Mouse (Mus musculus) cerebral cortex, adult 2 months (tissue): ENCODE results near the gene Mfap5.

Experiments
- WGBS: fragments of 180-500 bp; shearing (Covaris S2); methylation state at CpG from one replicate; pipeline ENCODE4 v1.1.7; 2018; 5-methylcytosine and 5-hydroxymethylcytosine counted together

Mfap5 gene

GRCm38 (mm10) chr6:122505545-122505944, at the start of gene Mfap5:
Mfap5 (plus strand) TSS chr6:122505845.
- 89% methylated on average over 3 of the region's 3 CpGs for WGBS

GRCm38 (mm10) chr6:122458946-122459693, 46.5 kb upstream of the Mfap5 start:
- WGBS = 49% methylated on average over 8 of the region's 8 CpGs

- 49% methylated on average over 3 of the region's 3 CpGs for WGBS
Observed at GRCm38 (mm10) chr6:122466092-122466713, 39.4 kb upstream of the Mfap5 start.

GRCm38 (mm10) chr6:122469030-122469640, 36.5 kb upstream of the Mfap5 start:
- WGBS = 91% methylated on average over 15 of the region's 15 CpGs

- WGBS = 94% methylated on average over 2 of the region's 2 CpGs
Observed at GRCm38 (mm10) chr6:122470240-122470639, 35.4 kb upstream of the Mfap5 start.

GRCm38 (mm10) chr6:122471461-122471860, 34.2 kb upstream of the Mfap5 start:
- WGBS = 85% methylated on average over 3 of the region's 3 CpGs

DNA sequence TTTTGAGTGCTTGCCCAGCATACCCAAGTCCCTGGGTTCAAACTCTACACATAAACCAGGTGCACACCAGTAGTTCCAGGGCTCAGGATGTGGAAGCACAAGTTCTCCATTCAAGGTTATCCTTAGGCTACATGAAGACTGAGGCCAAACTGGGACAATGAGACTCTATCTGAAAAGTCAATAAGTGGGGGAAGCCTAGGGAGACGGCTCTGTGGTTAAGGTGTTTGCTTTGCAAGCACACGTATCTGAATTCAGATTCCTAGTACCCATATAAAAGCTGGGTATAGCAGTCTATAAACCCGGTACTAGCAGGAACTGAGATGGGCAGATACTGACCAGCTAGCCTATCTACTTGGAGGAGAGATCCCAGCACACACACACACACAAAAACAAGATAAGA, 27.6 kb upstream of the Mfap5 start:
- 76% methylated on average over 3 of the region's 3 CpGs for WGBS

GRCm38 (mm10) chr6:122485401-122486296, 20.0 kb upstream of the Mfap5 start:
- 7% methylated on average over 79 of the region's 91 CpGs for WGBS

DNA sequence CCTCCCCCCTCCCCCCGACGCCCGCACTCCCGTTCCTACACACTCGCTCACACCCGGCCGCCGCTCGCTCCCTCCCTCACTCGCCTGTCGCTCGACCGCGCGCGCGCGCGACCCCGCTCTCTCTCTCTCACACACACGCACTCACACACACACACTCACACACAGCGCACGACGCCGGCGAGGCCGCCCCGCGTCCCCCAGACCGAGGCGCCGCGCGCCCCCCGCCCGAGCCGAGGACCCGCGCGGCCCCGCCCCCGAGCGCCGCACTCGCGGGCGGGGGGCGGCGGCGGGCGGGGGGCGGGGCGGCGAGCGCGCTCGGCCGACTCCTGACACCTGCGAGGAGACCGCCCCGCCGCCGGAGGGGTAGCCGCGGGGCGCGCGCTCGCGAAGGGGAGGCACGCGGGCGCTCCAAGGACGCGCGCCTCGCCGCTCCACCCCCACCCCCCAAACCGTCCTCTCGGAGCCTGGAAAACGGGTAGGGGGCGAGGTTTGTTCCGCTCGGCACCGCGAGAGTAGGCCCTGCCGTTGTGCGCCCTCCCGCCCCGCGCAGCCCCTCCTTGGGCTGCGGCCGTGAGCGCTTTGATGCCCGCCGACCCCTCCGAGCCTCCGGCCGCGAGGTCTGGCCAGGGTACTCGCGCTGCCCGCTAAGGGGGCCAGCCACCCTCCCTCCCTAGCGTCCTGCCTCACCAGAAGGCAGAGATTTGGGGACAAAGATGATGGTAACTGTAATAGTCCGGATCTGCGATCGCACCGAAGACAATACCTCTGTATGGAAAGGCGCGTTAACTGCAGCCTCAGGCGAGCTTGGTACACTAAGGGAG, 19.1 kb upstream of the Mfap5 start:
- 2% methylated on average over 97 of the region's 111 CpGs for whole genome bisulfite sequencing

DNA sequence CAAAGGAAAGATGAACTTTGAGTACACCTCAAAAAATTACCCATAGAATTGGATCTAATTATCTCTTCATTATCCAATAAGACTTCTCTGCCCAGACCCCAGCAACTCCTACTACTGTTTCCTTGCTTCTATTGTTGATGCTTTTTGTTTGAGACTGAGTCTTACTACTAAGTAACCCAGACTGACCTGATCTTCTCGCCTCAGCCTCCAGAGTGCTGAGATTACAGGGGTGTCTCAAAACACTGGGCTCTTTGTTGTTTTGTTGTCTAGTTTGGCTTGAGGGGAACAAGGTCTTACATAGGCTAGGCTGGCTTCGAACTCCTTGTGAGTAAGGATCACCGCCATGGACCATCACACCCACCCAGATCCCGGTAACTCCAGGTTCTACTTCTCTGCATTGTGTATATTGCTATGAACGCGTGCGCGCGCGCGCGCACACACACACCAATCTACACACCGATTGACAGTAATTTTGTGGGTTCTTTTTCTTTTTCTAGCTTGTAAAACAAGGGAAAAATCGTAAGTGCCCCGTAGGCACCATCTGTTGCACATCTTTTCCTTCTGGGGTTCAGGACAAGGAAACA, 14.6 kb upstream of the Mfap5 start:
- 22% methylated on average over 15 of the region's 15 CpGs for WGBS

- WGBS = under 1% methylated on average over 16 of the region's 16 CpGs
Observed at GRCm38 (mm10) chr6:122491557-122491956, 14.1 kb upstream of the Mfap5 start.

DNA sequence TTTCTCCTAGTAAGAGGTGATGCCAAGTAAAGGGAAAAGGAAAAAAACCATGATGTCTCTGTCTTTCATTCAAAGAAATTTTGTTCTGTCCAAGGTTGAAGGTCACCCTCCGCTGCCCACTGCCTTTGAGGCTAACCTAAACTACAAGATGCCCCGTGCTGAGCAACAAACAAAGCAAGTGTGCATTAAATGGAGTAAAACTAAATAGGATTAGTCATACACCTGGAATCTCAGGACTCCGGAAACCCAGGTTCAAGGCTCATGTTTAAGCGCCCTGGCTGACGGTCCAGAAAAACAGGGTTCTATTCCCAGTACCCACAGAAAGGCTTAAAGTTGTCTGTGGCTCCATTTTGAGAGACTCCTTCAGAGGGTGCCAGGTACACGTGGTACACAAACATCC, 13.2 kb upstream of the Mfap5 start:
- WGBS = 58% methylated on average over 6 of the region's 6 CpGs

GRCm38 (mm10) chr6:122493799-122494472, 11.7 kb upstream of the Mfap5 start:
- 68% methylated on average over 6 of the region's 6 CpGs for WGBS

DNA sequence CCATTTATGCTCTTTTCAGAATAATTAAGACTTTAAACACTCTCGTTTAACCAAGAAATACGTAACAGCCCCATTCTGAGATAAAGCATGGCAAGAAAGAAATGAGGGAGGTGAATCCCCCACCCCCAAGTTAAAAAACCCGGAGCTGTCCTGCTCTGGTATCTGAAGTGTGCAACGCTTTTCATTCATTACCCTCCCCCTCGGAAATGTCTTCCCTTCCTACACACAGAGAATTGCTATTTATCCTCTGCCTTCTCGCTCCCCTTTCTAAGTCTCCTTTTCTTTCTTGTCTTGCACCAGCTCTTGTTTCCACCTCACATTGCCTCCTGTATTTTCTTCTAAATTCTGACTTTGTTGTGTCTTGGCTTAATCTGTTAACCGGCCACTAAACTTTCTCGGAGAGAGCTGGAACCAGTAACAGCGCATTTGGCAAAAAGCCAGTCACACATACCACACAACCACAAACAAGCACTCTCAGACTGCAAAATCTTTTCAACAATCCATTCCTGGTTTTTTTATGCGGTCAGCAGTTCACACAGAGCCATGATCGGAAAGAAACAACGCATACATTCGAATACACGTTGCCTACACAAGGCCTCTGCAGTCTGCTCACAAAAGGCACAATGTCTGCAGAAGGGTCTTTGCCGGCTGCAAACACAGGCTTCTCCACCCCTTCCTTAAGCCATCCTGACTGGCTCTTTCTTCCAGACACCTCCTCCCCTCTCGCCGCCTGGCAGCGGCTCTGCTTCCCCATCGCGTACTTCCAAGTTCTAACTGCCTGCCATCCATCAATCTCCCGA, 10.4 kb upstream of the Mfap5 start:
- 36% methylated on average over 21 of the region's 21 CpGs for WGBS

DNA sequence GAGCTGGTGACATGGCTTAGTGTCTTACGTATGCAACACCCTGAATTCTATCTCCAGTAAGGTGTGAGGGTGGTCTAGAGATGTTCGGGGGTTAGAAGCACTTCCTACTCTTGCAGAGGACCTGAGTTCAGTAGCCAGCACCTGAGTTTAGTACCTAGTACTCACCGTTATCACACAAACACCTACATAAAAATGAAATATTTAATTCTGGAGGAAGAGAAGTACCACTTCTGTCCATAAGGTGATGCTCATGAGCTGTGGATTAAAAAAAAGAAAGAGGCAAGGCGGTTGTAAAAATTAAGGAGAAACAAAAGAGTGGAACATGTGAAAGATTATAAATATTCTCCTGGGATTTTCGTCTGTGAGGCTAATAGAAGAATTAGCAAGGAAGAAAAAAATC, 9.1 kb upstream of the Mfap5 start:
- WGBS = 31% methylated on average over 5 of the region's 5 CpGs

DNA sequence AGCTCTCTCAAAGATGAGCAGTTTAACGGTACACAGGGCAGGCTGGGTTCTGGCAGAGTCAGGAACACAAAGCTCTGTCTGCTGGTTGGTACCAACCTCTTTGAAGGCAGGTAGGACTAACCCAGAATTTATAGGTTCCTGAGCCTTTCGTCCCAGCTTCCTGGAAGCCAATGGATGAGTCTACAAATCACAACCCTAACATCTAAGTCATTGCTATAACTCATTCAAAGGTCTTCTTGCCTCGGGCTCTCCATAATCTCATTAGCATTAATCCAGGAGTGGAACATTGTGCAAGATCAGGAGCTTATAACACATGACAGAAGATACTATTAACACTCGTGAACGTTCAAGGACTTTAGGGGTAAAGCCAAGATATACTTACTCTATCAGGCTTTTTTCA, 7.0 kb upstream of the Mfap5 start, which contains the start of gene Rimklb:
Rimklb (minus strand) TSS at position 101 of the 400 bp plus-strand sequence.
- WGBS = 80% methylated on average over 5 of the region's 5 CpGs

DNA sequence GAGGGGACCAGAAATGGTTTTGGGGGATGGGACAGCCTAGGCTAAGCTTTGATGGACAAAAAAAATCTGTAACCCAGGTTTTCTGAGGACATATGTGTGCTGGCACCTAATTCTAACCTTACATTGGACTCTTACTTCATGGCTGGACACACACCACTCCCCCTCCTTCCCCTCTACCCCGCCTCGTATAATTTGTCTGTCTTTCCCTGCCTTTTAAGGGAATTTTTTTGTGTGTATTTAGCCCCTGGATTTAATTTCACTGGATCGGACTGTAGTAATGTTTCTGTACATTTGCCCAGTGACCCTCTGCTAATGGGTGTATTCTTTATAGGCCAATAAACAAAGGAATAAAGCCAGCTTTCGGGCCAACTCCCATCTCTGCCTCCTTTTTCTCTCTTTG, 604 bp upstream of the Mfap5 start:
- WGBS = 81% methylated on average over 4 of the region's 4 CpGs

DNA sequence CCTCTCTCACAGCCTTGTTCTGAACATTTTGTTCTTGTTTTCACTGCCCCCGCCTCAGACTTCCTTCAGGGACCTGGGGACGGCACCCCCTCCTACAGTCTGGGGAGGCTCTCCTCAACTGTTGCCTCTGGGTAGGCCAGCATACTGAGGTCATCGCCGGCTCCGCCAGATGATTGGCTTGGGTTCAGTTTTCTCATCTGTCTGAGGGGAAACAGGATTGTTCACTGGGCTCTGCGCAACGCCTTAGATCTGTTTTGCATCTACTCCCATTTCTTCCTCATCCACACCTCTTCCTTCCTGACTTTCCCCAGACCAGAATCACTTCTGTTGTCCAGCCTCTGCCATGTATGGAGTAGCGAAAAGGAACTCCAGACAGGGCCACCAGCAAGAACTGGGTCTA, 2.8 kb downstream of the Mfap5 start:
- WGBS = 75% methylated on average over 8 of the region's 8 CpGs
